Mouse (Mus musculus): ENCODE results near the gene Olfr1447. TPM values are rescaled to one million over a fixed set of nuclear protein-coding genes. Genes with fewer than 3 reads are reported as not detected.

The Olfr1447 gene
- not detected for total RNA-seq (2023)

GRCm38 (mm10) chr19:12903643-12904042, at the start of gene Olfr1447:
Gene Olfr1447, minus strand, starts transcription at chr19:12903743.

GRCm38 (mm10) chr19:12949958-12950357, 46.4 kb upstream of the Olfr1447 start, which contains the start of gene Olfr1450:
Gene Olfr1450, plus strand, starts transcription at chr19:12950258.

GRCm38 (mm10) chr19:12930540-12930939, 27.0 kb upstream of the Olfr1447 start, which contains the start of gene Olfr1449:
Gene Olfr1449, plus strand, starts transcription at chr19:12930840.

GRCm38 (mm10) chr19:12924319-12924718, 20.8 kb upstream of the Olfr1447 start, which contains the start of gene Olfr1448:
Gene Olfr1448, minus strand, starts transcription at chr19:12924419.

GRCm38 (mm10) chr19:12893424-12893823, 10.1 kb downstream of the Olfr1447 start, which contains the start of gene Olfr1446:
Gene Olfr1446, minus strand, starts transcription at chr19:12893524.

GRCm38 (mm10) chr19:12883555-12883954, 20.0 kb downstream of the Olfr1447 start, which contains the start of gene Olfr1445:
Gene Olfr1445, plus strand, starts transcription at chr19:12883855.

GRCm38 (mm10) chr19:12856983-12857382, 46.6 kb downstream of the Olfr1447 start, which contains the start of gene Olfr1444:
Gene Olfr1444, plus strand, starts transcription at chr19:12857283.

Other genes starting within 250 kb of the Olfr1447 start
- gene Olfr1442, start 233.3 kb downstream of the Olfr1447 start, total RNA-seq (2023), result not detected
- gene Olfr1443, start 225.6 kb downstream of the Olfr1447 start, total RNA-seq (2023), result not detected
- not detected for gene Keg1, start 208.0 kb downstream of the Olfr1447 start, total RNA-seq (2023)
- gene Cntf, start 138.1 kb downstream of the Olfr1447 start, total RNA-seq (2023), result 4.5 TPM
- gene Zfp91, start 107.6 kb downstream of the Olfr1447 start, total RNA-seq (2023), result 81.9 TPM
- gene Lpxn, start 107.5 kb downstream of the Olfr1447 start, total RNA-seq (2023), result 30.4 TPM
- gene Gm5244, start 57.1 kb downstream of the Olfr1447 start, total RNA-seq (2023), result not detected
- not detected for gene Olfr1444, start 46.5 kb downstream of the Olfr1447 start, total RNA-seq (2023)
- gene Olfr1445, start 19.9 kb downstream of the Olfr1447 start, total RNA-seq (2023), result not detected
- not detected for gene Olfr1446, start 10.2 kb downstream of the Olfr1447 start, total RNA-seq (2023)
- not detected for gene Olfr1448, start 20.7 kb upstream of the Olfr1447 start, total RNA-seq (2023)
- not detected for gene Olfr1449, start 27.1 kb upstream of the Olfr1447 start, total RNA-seq (2023)
- gene Olfr1450, start 46.5 kb upstream of the Olfr1447 start, total RNA-seq (2023), result not detected
- not detected for gene Olfr1451, start 91.3 kb upstream of the Olfr1447 start, total RNA-seq (2023)
- not detected for gene Olfr1453, start 124.6 kb upstream of the Olfr1447 start, total RNA-seq (2023)
- gene Olfr1454, start 156.9 kb upstream of the Olfr1447 start, total RNA-seq (2023), result not detected
- gene Olfr1457, start 194.1 kb upstream of the Olfr1447 start, total RNA-seq (2023), result not detected
- gene Olfr1458, start 203.0 kb upstream of the Olfr1447 start, total RNA-seq (2023), result not detected
- not detected for gene Olfr1459, start 245.8 kb upstream of the Olfr1447 start, total RNA-seq (2023)

Measured in CD4-positive naive resting alpha-beta T cell, adult 76 days (primary cell).